Mouse (Mus musculus) cerebellum, adult (tissue): ENCODE data around the gene Itfg2.
A peak's percentile ranks its signal among the peaks of the same experiment; 100 is the strongest.

Experiments used
- ATAC-seq: cut with Nextera tagmentation; 2 replicates; pipeline ENCODE4 v1.9.2; 2017; ENCODE audit warnings: mild to moderate bottlenecking, moderate library complexity, mixed read lengths; ENCODE audit not compliant: insufficient number of reproducible peaks, low FRiP score, low TSS enrichment

Gene Itfg2

GRCm38 (mm10) chr6:128436356-128437005 lies 11.8 kb upstream of the Itfg2 start:
- ATAC-seq: no peak

GRCm38 (mm10) chr6:128435474-128435873 lies 10.7 kb upstream of the Itfg2 start:
- ATAC-seq: no peak

GRCm38 (mm10) chr6:128433566-128433965 lies 8.8 kb upstream of the Itfg2 start:
- peak; percentile 19; the same call in 1 of the 2 replicates for ATAC-seq

GRCm38 (mm10) chr6:128432356-128432915 lies 7.7 kb upstream of the Itfg2 start:
- ATAC-seq: peak; percentile 15; the same call in 1 of the 2 replicates

GRCm38 (mm10) chr6:128429826-128430225 lies 5.1 kb upstream of the Itfg2 start:
- no peak for ATAC-seq

GRCm38 (mm10) chr6:128429300-128429699 lies 4.6 kb upstream of the Itfg2 start:
- ATAC-seq: no peak

GRCm38 (mm10) chr6:128427571-128427970 lies 2.8 kb upstream of the Itfg2 start:
- ATAC-seq: no peak

GRCm38 (mm10) chr6:128425046-128425445 lies 315 bp upstream of the Itfg2 start:
- ATAC-seq: no peak; the same call in 1 of the 2 replicates

- ATAC-seq: no peak
Observed at GRCm38 (mm10) chr6:128423496-128424268, 1.0 kb downstream of the Itfg2 start.

- ATAC-seq: no peak
Observed at GRCm38 (mm10) chr6:128421480-128421879, 3.3 kb downstream of the Itfg2 start.

GRCm38 (mm10) chr6:128421036-128421435 lies 3.7 kb downstream of the Itfg2 start:
- no peak for ATAC-seq

- no peak for ATAC-seq
Observed at GRCm38 (mm10) chr6:128418076-128418475, 6.7 kb downstream of the Itfg2 start.

GRCm38 (mm10) chr6:128416169-128416568 lies 8.6 kb downstream of the Itfg2 start:
- no peak for ATAC-seq

GRCm38 (mm10) chr6:128411115-128411514 lies 13.6 kb downstream of the Itfg2 start:
- peak; percentile 36; the same call in 1 of the 2 replicates for ATAC-seq

GRCm38 (mm10) chr6:128410305-128410704 lies 14.4 kb downstream of the Itfg2 start:
- no peak for ATAC-seq

- ATAC-seq: no peak
Observed at GRCm38 (mm10) chr6:128408544-128409125, 16.1 kb downstream of the Itfg2 start.

GRCm38 (mm10) chr6:128404708-128405107 lies 20.0 kb downstream of the Itfg2 start:
- no peak for ATAC-seq

GRCm38 (mm10) chr6:128399421-128400185 lies 25.1 kb downstream of the Itfg2 start:
- ATAC-seq: peak; percentile 67

GRCm38 (mm10) chr6:128398996-128399395 lies 25.7 kb downstream of the Itfg2 start, which contains the start of gene Nrip2:
Gene Nrip2, plus strand, starts transcription at chr6:128399296.
- no peak for ATAC-seq

- ATAC-seq: no peak
Observed at GRCm38 (mm10) chr6:128397574-128398261, 27.0 kb downstream of the Itfg2 start.
